In the genomic region with DNA sequence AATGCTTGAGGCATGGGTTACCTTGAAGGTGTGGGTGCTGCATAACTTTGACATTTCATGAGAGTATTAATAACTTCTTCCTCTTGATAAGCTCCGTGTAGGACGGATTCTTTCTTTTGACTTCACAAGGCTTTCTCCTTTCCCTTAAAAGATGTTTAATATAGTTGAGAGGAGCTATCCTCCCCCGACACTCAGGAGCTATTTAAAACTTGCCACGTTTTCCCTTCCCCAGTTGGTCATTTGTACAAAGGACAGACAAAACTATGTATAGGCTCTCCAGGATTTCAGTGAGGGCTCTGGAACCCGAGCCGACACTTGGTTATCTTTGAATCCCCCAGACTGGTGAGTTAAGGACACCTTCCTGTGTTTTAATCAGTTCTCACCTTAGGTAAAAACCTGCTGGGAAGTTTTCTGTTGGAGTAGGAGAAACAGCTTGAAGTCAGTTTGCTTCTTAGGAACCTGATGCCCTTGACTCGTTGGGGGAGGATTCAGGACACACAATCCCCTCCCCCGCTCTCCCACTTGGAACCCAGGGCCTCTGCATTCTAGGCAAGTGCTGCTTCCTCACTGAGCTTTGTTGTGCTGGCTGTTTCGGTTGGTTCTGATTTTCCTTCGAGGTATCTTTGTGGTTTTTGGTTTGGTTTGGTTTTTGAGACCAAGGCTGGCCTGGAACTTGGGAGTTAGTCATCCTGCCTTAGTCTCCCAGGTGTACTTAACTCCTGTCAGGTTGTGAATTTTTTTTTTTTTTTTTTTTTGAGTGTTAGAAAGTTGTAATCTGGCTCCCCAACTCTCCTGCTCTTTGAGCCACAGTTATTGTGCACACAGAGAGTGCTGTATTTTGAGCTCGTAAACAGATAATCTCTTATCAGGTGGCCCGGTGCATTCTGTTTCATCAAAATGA, we compare ENCODE assay signal across 8 mouse cellular contexts. TPM values are rescaled to one million over a fixed set of nuclear protein-coding genes. Genes with fewer than 3 reads are reported as not detected.
DNase-seq lines count a peak whose midpoint lies in the region; ATAC-seq and TF ChIP-seq lines count a peak whose summit lies in the region.

No protein-coding gene starts in this region.

- no peak overlapping the region for H3K4me3 ChIP-seq in neural tube, embryonic 11.5 days (ENCODE audit: low read depth, low read length)
- H3K4me3 ChIP-seq in heart, postnatal 0 days (ENCODE audit: low read depth, low read length): peak overlapping the region; percentile 77
- peak overlapping the region; percentile 80 for H3K4me3 ChIP-seq in midbrain, embryonic 10.5 days

- H3K36me3 ChIP-seq in neural tube, embryonic 11.5 days (ENCODE audit: control insufficient read depth, insufficient read depth, low read length): no peaks in the 10 kb centered on the region
- H3K36me3 ChIP-seq in heart, postnatal 0 days (replicated peaks; ENCODE audit: control insufficient read depth, insufficient read depth, low read length): 0 out of 2 replicates have a peak, but pooled peaks cover 8% of the 10 kb centered on the region
- H3K36me3 ChIP-seq in midbrain, embryonic 10.5 days: peaks cover 28% of the 10 kb centered on the region

- H3K9me3 ChIP-seq in neural tube, embryonic 11.5 days (ENCODE audit: control insufficient read depth, low read length): no peaks in the 10 kb centered on the region
- H3K9me3 ChIP-seq in heart, postnatal 0 days (replicated peaks; ENCODE audit: control insufficient read depth, low read length): no peaks in the 10 kb centered on the region
- no peaks in the 10 kb centered on the region for H3K9me3 ChIP-seq in midbrain, embryonic 10.5 days (replicated peaks)

- 26% methylated on average over 12 of the region's 12 CpGs for WGBS in neural tube, embryonic 11.5 days
- WGBS in heart, postnatal 0 days: 18% methylated on average over 12 of the region's 12 CpGs
- WGBS in midbrain, embryonic 10.5 days: 26% methylated on average over 12 of the region's 12 CpGs

- H3K27me3 ChIP-seq in neural tube, embryonic 11.5 days (ENCODE audit: control insufficient read depth, insufficient read depth, low read length): no peaks in the 10 kb centered on the region
- no peaks in the 10 kb centered on the region for H3K27me3 ChIP-seq in heart, postnatal 0 days (ENCODE audit: control insufficient read depth, insufficient read depth, low read length)
- no peaks in the 10 kb centered on the region for H3K27me3 ChIP-seq in midbrain, embryonic 10.5 days (ENCODE audit: low read depth, poor library complexity, severe bottlenecking)

- 0 out of 2 replicates have a peak, but pooled peaks have one; percentile 5 for TF ChIP-seq EP300 in heart, postnatal 0 days (IDR thresholded peaks at IDR 0.05; ENCODE audit: low read depth)

- H3K4me2 ChIP-seq in neural tube, embryonic 11.5 days (ENCODE audit: low read depth): peak overlapping the region; percentile 74
- H3K4me2 ChIP-seq in heart, postnatal 0 days (ENCODE audit: low read depth, low read length): peak overlapping the region; percentile 74

- H3K4me1 ChIP-seq in neural tube, embryonic 11.5 days (ENCODE audit: control insufficient read depth, insufficient read depth, low read length): peaks cover 9% of the 10 kb centered on the region
- peaks cover 4% of the 10 kb centered on the region; the same call in 1 of the 2 replicates for H3K4me1 ChIP-seq in heart, postnatal 0 days (ENCODE audit: control insufficient read depth, insufficient read depth)
- peaks cover 66% of the 10 kb centered on the region for H3K4me1 ChIP-seq in midbrain, embryonic 10.5 days

- ATAC-seq in neural tube, embryonic 11.5 days (ENCODE audit: insufficient read depth, low FRiP score, low TSS enrichment): no peak
- ATAC-seq in heart, postnatal 0 days (ENCODE audit: insufficient read depth, low read depth): no peak

- no peak overlapping the region for H3K27ac ChIP-seq in neural tube, embryonic 11.5 days (ENCODE audit: low read depth, low read length)
- H3K27ac ChIP-seq in heart, postnatal 0 days (ENCODE audit: low read depth): peak overlapping the region; percentile 96
- no peak overlapping the region; the same call in 1 of the 2 replicates for H3K27ac ChIP-seq in midbrain, embryonic 10.5 days (replicated peaks)

- TF ChIP-seq CTCF in heart, postnatal 0 days (IDR thresholded peaks at IDR 0.05; ENCODE audit: low read depth): no peak

- no peak overlapping the region for H3K9ac ChIP-seq in neural tube, embryonic 11.5 days (ENCODE audit: low read length)
- H3K9ac ChIP-seq in heart, postnatal 0 days (replicated peaks; ENCODE audit: low read depth, low read length): peak overlapping the region; percentile 91

- DNase-seq in adrenal gland, adult (ENCODE audit: inconsistent age in 2 of 2, low spot score in 1 of 2): peak; percentile 22 to 46
- DNase-seq in adrenal gland, adult 8-10 months: no peak
- no peak for DNase-seq in neural tube, embryonic 11.5 days (ENCODE audit: low spot score)
- DNase-seq in neural tube, embryonic 10.5 days (ENCODE audit: extremely low spot score, low spot score): no peak
- DNase-seq in heart, postnatal 0 days (ENCODE audit: low spot score): peak; percentile 73
- DNase-seq in midbrain, embryonic 10.5 days (ENCODE audit: low spot score): peak; percentile 31
- no peak for DNase-seq in T-cell, adult 2 months (ENCODE audit: low spot score)
- DNase-seq in c-Kit-positive CD71-positive TER-119-positive erythroid progenitor cells, embryonic 14.5 days (ENCODE audit: low spot score): no peak

RNA-seq across cellular contexts. Expression of gene Usp28, which starts 2.3 kb away (rescaled TPM):
- 10 to 100 TPM; 10.4 to 21.0 (median 15.9) TPM for total RNA-seq in adrenal gland, adult 8-10 months (2022)
- 41.3 and 43.1 TPM in 2 replicates for polyA plus RNA-seq in neural tube, embryonic 11.5 days (2014; fragmentation: Nextera tagmentation; extraction: Ambion mirVana)
- total RNA-seq in heart, postnatal 0 days (2014; rRNA removed; ENCODE audit: low replicate concordance): 102 and 136 TPM in 2 replicates
- polyA plus RNA-seq in heart, postnatal 0 days (2015; fragmentation: Nextera tagmentation; extraction: Ambion mirVana): 87.2 and 93.1 TPM in 2 replicates
- polyA plus RNA-seq in midbrain, embryonic 10.5 days (2016; fragmentation: Nextera tagmentation; extraction: Ambion mirVana): 53.3 and 55.7 TPM in 2 replicates

RNA-seq across cellular contexts. Expression of gene Htr3b, which starts 22.7 kb away (rescaled TPM):
- total RNA-seq in adrenal gland, adult 8-10 months (2022): under 1 TPM; 0.14 to 0.28 (median 0.25) TPM
- polyA plus RNA-seq in neural tube, embryonic 11.5 days (2014; fragmentation: Nextera tagmentation; extraction: Ambion mirVana): 0.09 TPM in 1 of 2 replicates, not detected in the other
- not detected in 2 replicates for total RNA-seq in heart, postnatal 0 days (2014; rRNA removed; ENCODE audit: low replicate concordance)
- polyA plus RNA-seq in heart, postnatal 0 days (2015; fragmentation: Nextera tagmentation; extraction: Ambion mirVana): not detected in 2 replicates
- polyA plus RNA-seq in midbrain, embryonic 10.5 days (2016; fragmentation: Nextera tagmentation; extraction: Ambion mirVana): 0.07 and 0.09 TPM in 2 replicates

Comparison
In these comparisons a context has a peak if more than half of its experiments do, and no peak if none do; other contexts are left out.
1. DNase-seq: peak in adrenal gland, adult (2 of 2), heart, postnatal 0 days (single experiment) and midbrain, embryonic 10.5 days (single experiment); none in adrenal gland, adult 8-10 months (single experiment), neural tube, embryonic 11.5 days (single experiment), neural tube, embryonic 10.5 days (single experiment), T-cell, adult 2 months (single experiment) and c-Kit-positive CD71-positive TER-119-positive erythroid progenitor cells, embryonic 14.5 days (single experiment).